Mouse (Mus musculus) neural tube, embryonic 13.5 days (tissue): ENCODE data around the gene Hdhd3. TPM values are rescaled to one million over a fixed set of nuclear protein-coding genes. Genes with fewer than 3 reads are reported as not detected.

Experiments
- ATAC-seq: fragments of 200-750 bp; cut with Nextera tagmentation; 2 replicates; pipeline ENCODE4 v1.8.0; 2017; ENCODE audit warnings: low read depth, mild to moderate bottlenecking, moderate TSS enrichment, moderate library complexity
- H3K27ac ChIP-seq: fragments of 300-500 bp; sonication (generic); replicated peaks from 2 replicates; pipeline ENCODE4 v1.5.1; 2015; ENCODE audit warnings: moderate library complexity, mild to moderate bottlenecking, inconsistent platforms
- H3K27me3 ChIP-seq: fragments of 300-500 bp; sonication (generic); 2 replicates; pipeline ENCODE4 v1.6.1; 2015; ENCODE audit warnings: mild to moderate bottlenecking, inconsistent platforms
- H3K36me3 ChIP-seq: fragments of 300-500 bp; sonication (generic); 2 replicates; pipeline ENCODE4 v1.6.1; 2015; ENCODE audit warnings: mild to moderate bottlenecking, inconsistent platforms
- H3K4me1 ChIP-seq: fragments of 300-500 bp; sonication (generic); replicated peaks from 2 replicates; pipeline ENCODE4 v1.6.1; 2015; ENCODE audit warnings: inconsistent platforms
- H3K4me2 ChIP-seq: fragments of 300-500 bp; sonication (generic); 2 replicates; pipeline ENCODE4 v1.6.1; 2015; ENCODE audit warnings: inconsistent platforms, mild to moderate bottlenecking, moderate library complexity
- H3K4me3 ChIP-seq: fragments of 300-500 bp; sonication (generic); 2 replicates; pipeline ENCODE4 v1.5.1; 2015; ENCODE audit warnings: mild to moderate bottlenecking, inconsistent platforms
- H3K9ac ChIP-seq: fragments of 300-500 bp; sonication (generic); 2 replicates; pipeline ENCODE4 v1.6.1; 2015; ENCODE audit warnings: moderate library complexity, mild to moderate bottlenecking, inconsistent platforms
- H3K9me3 ChIP-seq: fragments of 300-500 bp; sonication (generic); 2 replicates; pipeline ENCODE4 v1.6.1; 2016; ENCODE audit warnings: inconsistent platforms
- WGBS: fragments of 180-500 bp; shearing (Covaris S2); methylation state at CpG from one replicate; pipeline ENCODE4 v1.1.7; 2015; 5-methylcytosine and 5-hydroxymethylcytosine counted together
- polyA plus RNA-seq: library from polyadenylated mRNA; unstranded; fragments of >200 nt; fragmentation: Nextera tagmentation; extraction: Ambion mirVana; gene quantifications from 2 replicates; pipeline ENCODE4 v1.2.1, GENCODE M21; 2015

Hdhd3 gene
- polyA plus RNA-seq, 1 experiment from 2014 or later: 14.2 TPM

DNA sequence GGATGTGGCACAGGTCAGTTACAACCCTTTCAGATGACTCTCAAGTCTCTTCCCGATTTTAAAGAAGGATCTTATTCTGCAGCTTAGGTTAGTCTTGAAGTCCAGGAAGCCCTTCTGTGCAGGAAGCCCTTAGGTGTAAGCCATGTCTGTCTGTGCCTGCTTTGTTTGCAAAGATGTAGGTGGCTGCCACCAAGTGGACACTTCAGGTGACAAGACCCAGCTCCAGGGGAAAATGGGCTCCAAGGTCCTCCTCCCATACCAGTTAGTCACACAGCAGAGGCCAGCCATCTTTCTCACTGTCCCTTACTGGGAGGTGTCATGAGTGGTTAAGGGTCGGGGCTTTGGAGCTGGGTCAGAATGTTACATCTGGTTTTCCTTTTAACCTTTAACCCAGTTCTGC lies 3.5 kb upstream of the Hdhd3 start:
- Histone ChIP-seq H3K36me3 (peaks cover 46% of the 10 kb centered on the region), H3K4me3 (no peak overlapping the region), H3K9ac (no peak overlapping the region), H3K9me3 (no peaks in the 10 kb centered on the region), H3K27me3 (no peaks in the 10 kb centered on the region), H3K4me2 (no peak overlapping the region), H3K27ac (no peak overlapping the region), H3K4me1 (peaks cover 4% of the 10 kb centered on the region)
- no peak for ATAC-seq
- WGBS: 86% methylated on average over 2 of the region's 2 CpGs

DNA sequence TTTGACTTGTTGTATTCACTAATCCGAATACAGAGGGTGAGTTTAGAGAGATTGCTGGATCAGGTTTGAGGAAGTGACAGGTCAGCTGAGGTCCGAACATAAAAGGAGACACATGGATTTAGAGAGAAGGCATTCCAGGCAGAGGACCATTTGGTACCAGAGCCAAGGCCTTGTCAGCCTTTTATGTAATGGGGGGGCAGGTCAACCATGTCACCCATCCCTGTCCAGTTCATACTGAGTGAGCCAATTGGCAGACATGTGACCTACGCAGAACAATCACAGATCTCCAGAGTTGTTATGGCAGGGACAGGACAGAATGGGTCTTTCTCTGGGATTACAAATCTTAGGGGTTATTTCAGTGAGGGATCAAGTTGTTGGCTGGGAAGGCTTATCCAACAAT lies 2.7 kb upstream of the Hdhd3 start:
- Histone ChIP-seq H3K9ac (no peak overlapping the region), H3K4me1 (peaks cover 11% of the 10 kb centered on the region), H3K36me3 (peaks cover 38% of the 10 kb centered on the region), H3K9me3 (no peaks in the 10 kb centered on the region), H3K4me2 (no peak overlapping the region), H3K27me3 (no peaks in the 10 kb centered on the region), H3K27ac (no peak overlapping the region), H3K4me3 (no peak overlapping the region)
- 84% methylated on average over 3 of the region's 3 CpGs for WGBS
- ATAC-seq: no peak

- H3K27me3 ChIP-seq: no peaks in the 10 kb centered on the region
- no peak overlapping the region for H3K4me2 ChIP-seq
- H3K36me3 ChIP-seq: peaks cover 27% of the 10 kb centered on the region
- ATAC-seq: no peak
- H3K9me3 ChIP-seq: no peaks in the 10 kb centered on the region
- H3K9ac ChIP-seq: no peak overlapping the region
- H3K4me1 ChIP-seq: peaks cover 15% of the 10 kb centered on the region
- 82% methylated on average over 7 of the region's 7 CpGs for WGBS
- H3K27ac ChIP-seq: no peak overlapping the region
- no peak overlapping the region; the same call in 1 of the 2 replicates for H3K4me3 ChIP-seq
These were observed 298 bp downstream of the Hdhd3 start for GRCm38 (mm10) chr4:62502969-62503368.

DNA sequence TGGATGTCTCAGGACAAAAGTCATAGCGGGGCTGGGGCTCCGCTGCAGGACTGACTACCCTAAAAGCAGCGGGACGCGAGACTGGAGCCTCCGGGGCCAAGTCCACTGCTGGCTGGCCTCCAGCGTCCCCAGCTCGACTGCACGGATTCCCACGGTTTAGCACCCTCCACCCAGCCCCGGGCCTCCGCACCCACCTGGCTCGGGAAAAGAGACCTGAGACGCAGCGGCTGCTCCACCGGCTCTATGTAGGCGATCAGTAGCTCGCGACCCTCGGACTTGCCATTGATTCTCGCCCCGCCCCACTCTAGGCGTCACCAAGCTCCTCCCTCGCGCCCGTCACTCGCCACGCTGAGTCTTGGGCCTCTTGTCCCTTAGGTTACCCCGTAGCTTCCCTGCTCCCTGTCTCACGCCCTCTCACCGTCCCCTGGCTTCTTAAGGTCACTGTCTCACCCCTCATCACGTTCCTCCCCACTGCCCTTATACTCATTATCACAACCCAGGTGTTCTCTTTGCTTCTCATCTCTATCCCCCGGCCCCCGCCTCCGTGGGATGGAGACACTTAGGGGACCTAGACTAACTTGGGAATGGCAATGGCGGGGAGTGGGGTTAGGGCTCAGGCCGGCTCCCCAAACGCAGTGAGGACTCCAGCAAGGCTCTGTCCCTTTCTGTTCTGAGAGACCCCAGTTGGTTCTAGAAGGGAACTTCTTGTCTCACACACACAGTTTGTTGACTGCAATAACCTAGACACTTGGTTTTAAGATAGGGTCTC lies 1.1 kb downstream of the Hdhd3 start:
- Histone ChIP-seq H3K9ac (peak overlapping the region; percentile 84), H3K36me3 (peaks cover 24% of the 10 kb centered on the region)
- 2% methylated on average over 38 of the region's 38 CpGs for WGBS

DNA sequence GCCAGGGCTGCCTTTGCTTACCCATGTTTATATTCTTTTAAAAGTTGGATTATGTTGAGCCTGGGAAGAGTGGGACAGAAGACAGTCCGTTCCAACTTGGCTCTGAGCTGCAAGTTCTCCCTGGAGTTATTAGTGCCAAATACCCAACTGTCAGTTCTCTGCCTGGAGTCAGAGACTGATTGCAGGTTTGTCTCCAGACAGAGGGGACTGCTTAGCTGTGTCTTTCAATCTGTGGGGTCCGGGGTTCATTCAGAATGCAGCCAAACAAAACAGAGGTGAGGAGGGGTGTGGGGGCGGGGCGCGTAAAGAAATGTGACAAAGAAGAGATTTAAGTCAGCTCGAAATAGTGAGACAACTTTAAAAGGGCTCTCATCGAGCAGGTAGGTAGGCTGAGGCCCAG lies 1.7 kb downstream of the Hdhd3 start:
- peak overlapping the region; percentile 66 for H3K4me2 ChIP-seq
- peak overlapping the region; percentile 84 for H3K9ac ChIP-seq
- peak overlapping the region; percentile 75 for H3K4me3 ChIP-seq
- no peaks in the 10 kb centered on the region for H3K9me3 ChIP-seq
- H3K4me1 ChIP-seq: peaks cover 15% of the 10 kb centered on the region
- peak overlapping the region; percentile 63; the same call in 1 of the 2 replicates for H3K27ac ChIP-seq
- peaks cover 24% of the 10 kb centered on the region for H3K36me3 ChIP-seq
- H3K27me3 ChIP-seq: no peaks in the 10 kb centered on the region
- WGBS: 4% methylated on average over 7 of the region's 7 CpGs
- peak; percentile 40 for ATAC-seq

More for the DNA sequence above, 1.1 kb downstream of the Hdhd3 start:
- Histone ChIP-seq H3K27ac (peak overlapping the region; percentile 63), H3K4me1 (peaks cover 15% of the 10 kb centered on the region), H3K27me3 (no peaks in the 10 kb centered on the region), H3K4me2 (peak overlapping the region; percentile 66), H3K4me3 (peak overlapping the region; percentile 75), H3K9me3 (no peaks in the 10 kb centered on the region)
- ATAC-seq: peak; percentile 97

DNA sequence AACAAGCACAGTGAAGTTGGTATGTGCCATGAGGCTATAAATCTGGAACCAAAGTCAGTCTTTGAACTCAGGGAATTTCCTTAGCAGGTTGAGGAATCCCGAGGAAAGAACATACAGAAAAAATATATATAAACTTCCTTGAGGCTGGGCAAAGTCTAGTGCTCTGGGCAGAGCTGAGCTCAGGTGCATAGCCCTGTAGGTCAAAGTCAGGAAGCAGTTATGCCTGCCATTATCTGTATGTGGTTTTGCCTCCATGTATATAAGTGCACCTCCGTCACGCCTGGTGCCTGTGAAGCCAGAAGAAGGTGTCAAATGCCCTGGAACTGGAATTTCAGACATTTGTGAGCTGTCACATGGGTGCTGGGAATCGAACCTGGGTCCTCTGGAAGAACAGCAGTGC lies 2.5 kb downstream of the Hdhd3 start:
- Histone ChIP-seq H3K27me3 (no peaks in the 10 kb centered on the region), H3K27ac (no peak overlapping the region), H3K4me2 (peak overlapping the region; percentile 66), H3K4me3 (peak overlapping the region; percentile 3; the same call in 1 of the 2 replicates), H3K36me3 (peaks cover 31% of the 10 kb centered on the region), H3K9me3 (no peaks in the 10 kb centered on the region), H3K9ac (no peak overlapping the region), H3K4me1 (peaks cover 15% of the 10 kb centered on the region)
- 88% methylated on average over 4 of the region's 4 CpGs for WGBS
- ATAC-seq: no peak

DNA sequence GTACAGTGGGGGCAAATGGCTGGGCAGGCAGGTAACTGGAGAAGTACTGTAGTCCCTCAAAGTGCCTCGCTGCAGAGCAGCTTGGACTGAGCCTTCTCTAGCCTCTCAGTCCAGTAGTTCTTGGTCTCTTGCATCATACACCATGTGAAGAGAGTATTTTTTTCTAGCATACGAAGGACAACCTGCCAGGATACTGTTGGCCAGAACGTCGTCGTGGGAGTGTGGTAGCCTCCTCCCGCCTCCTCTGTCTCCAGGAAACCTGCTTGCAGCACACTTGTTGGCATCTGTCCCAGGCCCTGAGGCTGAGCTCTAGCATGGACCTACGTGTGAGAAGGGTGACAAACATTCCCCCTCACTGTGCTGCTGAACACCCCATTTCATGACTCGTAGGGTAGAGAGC lies 6.5 kb downstream of the Hdhd3 start:
- Histone ChIP-seq H3K4me2 (no peak overlapping the region), H3K27me3 (no peaks in the 10 kb centered on the region), H3K27ac (no peak overlapping the region), H3K4me3 (no peak overlapping the region), H3K9me3 (no peaks in the 10 kb centered on the region), H3K9ac (no peak overlapping the region), H3K36me3 (peaks cover 32% of the 10 kb centered on the region), H3K4me1 (peaks cover 11% of the 10 kb centered on the region; the same call in 1 of the 2 replicates)
- ATAC-seq: no peak
- 71% methylated on average over 8 of the region's 8 CpGs for WGBS

DNA sequence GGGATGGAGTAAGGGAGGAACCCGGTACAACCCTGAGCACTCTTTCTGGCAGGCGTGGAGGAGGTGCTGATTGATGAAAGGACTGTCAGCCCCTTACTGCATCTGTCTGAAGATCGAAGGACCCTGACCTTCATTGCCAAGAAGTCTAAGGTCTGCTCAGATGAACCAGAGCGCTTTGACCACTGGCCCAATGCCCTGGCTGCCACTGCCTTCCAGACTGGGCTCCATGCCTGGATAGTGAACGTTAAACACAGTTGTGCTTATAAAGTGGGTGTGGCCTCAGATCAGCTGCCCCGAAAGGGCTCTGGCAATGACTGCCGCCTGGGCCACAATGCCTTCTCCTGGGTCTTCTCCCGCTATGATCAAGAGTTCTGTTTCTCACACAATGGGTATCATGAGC lies 7.3 kb downstream of the Hdhd3 start:
- Histone ChIP-seq H3K36me3 (peaks cover 32% of the 10 kb centered on the region), H3K27ac (no peak overlapping the region), H3K9ac (no peak overlapping the region), H3K27me3 (no peaks in the 10 kb centered on the region), H3K4me3 (no peak overlapping the region), H3K4me2 (no peak overlapping the region), H3K9me3 (no peaks in the 10 kb centered on the region), H3K4me1 (peaks cover 4% of the 10 kb centered on the region; the same call in 1 of the 2 replicates)
- 83% methylated on average over 8 of the region's 8 CpGs for WGBS
- no peak for ATAC-seq

DNA sequence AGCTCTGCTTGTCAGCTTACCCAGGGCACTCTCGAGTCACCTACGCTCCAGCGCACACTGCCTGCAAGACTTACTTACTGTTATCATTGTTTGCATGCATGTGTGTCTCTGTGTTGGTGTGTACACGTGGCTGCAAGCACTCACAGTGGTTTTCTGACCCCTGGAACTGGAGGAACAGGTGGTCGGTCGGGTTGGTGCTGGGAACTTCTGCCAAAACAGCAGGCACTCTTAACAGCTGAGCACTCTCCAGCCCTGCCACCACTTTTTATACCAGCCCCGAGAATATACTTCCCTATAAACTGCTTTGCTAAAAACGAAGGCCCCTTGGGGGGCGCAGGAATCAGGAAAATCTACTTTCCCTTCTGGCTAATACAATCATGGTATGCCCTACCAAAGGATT lies 9.0 kb downstream of the Hdhd3 start:
- Histone ChIP-seq H3K27ac (no peak overlapping the region), H3K9ac (no peak overlapping the region), H3K9me3 (no peaks in the 10 kb centered on the region), H3K4me1 (no peaks in the 10 kb centered on the region), H3K27me3 (no peaks in the 10 kb centered on the region), H3K4me2 (no peak overlapping the region), H3K36me3 (peaks cover 26% of the 10 kb centered on the region), H3K4me3 (no peak overlapping the region)
- 76% methylated on average over 9 of the region's 9 CpGs for WGBS
- ATAC-seq: no peak

- Histone ChIP-seq H3K36me3 (peaks cover 10% of the 10 kb centered on the region), H3K27me3 (no peaks in the 10 kb centered on the region), H3K4me3 (no peak overlapping the region), H3K4me1 (no peaks in the 10 kb centered on the region), H3K9me3 (no peaks in the 10 kb centered on the region), H3K9ac (no peak overlapping the region), H3K27ac (no peak overlapping the region), H3K4me2 (no peak overlapping the region)
- 85% methylated on average over 2 of the region's 2 CpGs for WGBS
- ATAC-seq: no peak
These were observed 10.6 kb downstream of the Hdhd3 start for GRCm38 (mm10) chr4:62492682-62493081.

DNA sequence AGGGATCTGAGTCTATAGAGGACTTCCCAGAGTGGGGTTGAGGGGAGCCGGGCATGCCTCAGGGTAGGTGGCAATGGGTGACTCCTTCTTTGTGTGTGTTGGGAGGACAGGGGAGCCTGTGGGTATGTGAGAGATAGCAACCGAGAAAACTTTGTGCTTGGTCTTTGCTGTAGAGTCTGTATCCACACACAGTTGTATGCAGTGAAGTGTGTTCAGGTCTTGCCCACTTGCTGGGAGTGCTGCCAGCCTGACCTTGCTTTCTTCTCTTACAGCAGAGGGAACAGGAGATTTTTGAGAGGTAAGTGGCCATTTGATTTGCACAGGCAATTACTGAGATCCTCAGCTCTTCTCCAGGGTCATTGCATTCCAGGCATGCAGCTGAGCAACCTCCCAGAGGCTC lies 15.4 kb downstream of the Hdhd3 start:
- no peaks in the 10 kb centered on the region for H3K36me3 ChIP-seq
- 67% methylated on average over 2 of the region's 2 CpGs for WGBS
- H3K4me1 ChIP-seq: no peaks in the 10 kb centered on the region
- H3K9me3 ChIP-seq: no peaks in the 10 kb centered on the region
- ATAC-seq: no peak
- no peak overlapping the region for H3K27ac ChIP-seq
- H3K4me3 ChIP-seq: no peak overlapping the region
- H3K9ac ChIP-seq: no peak overlapping the region
- no peaks in the 10 kb centered on the region; the same call in 1 of the 2 replicates for H3K27me3 ChIP-seq
- H3K4me2 ChIP-seq: no peak overlapping the region

GRCm38 (mm10) chr4:62487172-62487571 lies 16.1 kb downstream of the Hdhd3 start:
- H3K4me3 ChIP-seq: no peak overlapping the region
- peaks cover 1% of the 10 kb centered on the region; the same call in 1 of the 2 replicates for H3K27me3 ChIP-seq
- no peaks in the 10 kb centered on the region for H3K9me3 ChIP-seq
- no peak overlapping the region for H3K4me2 ChIP-seq
- no peak overlapping the region for H3K9ac ChIP-seq
- WGBS: 90% methylated on average over 5 of the region's 5 CpGs
- no peaks in the 10 kb centered on the region for H3K4me1 ChIP-seq
- no peaks in the 10 kb centered on the region for H3K36me3 ChIP-seq
- no peak for ATAC-seq
- no peak overlapping the region for H3K27ac ChIP-seq
